Mouse (Mus musculus): ENCODE data around the gene Pank1. TPM values are rescaled to one million over a fixed set of nuclear protein-coding genes. Genes with fewer than 3 reads are reported as not detected.

The Pank1 gene
- total and polyA plus RNA-seq, 2 experiments from 2014 or later, result 6.6 to 13.9 TPM

- DNase-seq (ENCODE audit: low spot score) (no peak), ATAC-seq (ENCODE audit: low FRiP score) (no peak)
- H3K4me2 ChIP-seq (ENCODE audit: low read depth, low read length, poor library complexity, severe bottlenecking), result no peak overlapping the region
- H3K27me3 ChIP-seq (ENCODE audit: insufficient read depth, low read length), result no peaks in the 10 kb centered on the region
- no peaks in the 10 kb centered on the region for H3K4me1 ChIP-seq (ENCODE audit: insufficient read depth, low read length)
- 95% methylated on average over 9 of the region's 9 CpGs for WGBS
- H3K9ac ChIP-seq (replicated peaks; ENCODE audit: low read length, poor library complexity, severe bottlenecking), result no peak overlapping the region
- TF ChIP-seq CTCF (IDR thresholded peaks at IDR 0.05), result no peak
- H3K27ac ChIP-seq (ENCODE audit: low read depth, low read length), result no peak overlapping the region
- H3K36me3 ChIP-seq (ENCODE audit: insufficient read depth, low read length), result no peaks in the 10 kb centered on the region
- H3K4me3 ChIP-seq (ENCODE audit: low read depth, low read length), result no peak overlapping the region
- no peaks in the 10 kb centered on the region for H3K9me3 ChIP-seq (ENCODE audit: low read length)
These were observed 31.1 kb downstream of the Pank1 start for GRCm38 (mm10) chr19:34848164-34848563.

GRCm38 (mm10) chr19:34847103-34847502 lies 32.2 kb downstream of the Pank1 start:
- no peak overlapping the region for H3K4me3 ChIP-seq (ENCODE audit: low read depth, low read length)
- no peak for TF ChIP-seq CTCF (IDR thresholded peaks at IDR 0.05)

GRCm38 (mm10) chr19:34846508-34847038 lies 32.7 kb downstream of the Pank1 start:
- Histone ChIP-seq H3K4me1 (ENCODE audit: insufficient read depth, low read length) (no peaks in the 10 kb centered on the region), H3K27ac (ENCODE audit: low read depth, low read length) (no peak overlapping the region), H3K9me3 (ENCODE audit: low read length) (no peaks in the 10 kb centered on the region), H3K4me3 (ENCODE audit: low read depth, low read length) (no peak overlapping the region), H3K4me2 (ENCODE audit: low read depth, low read length, poor library complexity, severe bottlenecking) (no peak overlapping the region), H3K27me3 (ENCODE audit: insufficient read depth, low read length) (no peaks in the 10 kb centered on the region), H3K9ac (replicated peaks; ENCODE audit: low read length, poor library complexity, severe bottlenecking) (no peak overlapping the region), H3K36me3 (ENCODE audit: insufficient read depth, low read length) (no peaks in the 10 kb centered on the region)
- DNase-seq (ENCODE audit: low spot score), result no peak
- TF ChIP-seq CTCF (IDR thresholded peaks at IDR 0.05), result no peak
- WGBS, result 66% methylated on average over 12 of the region's 12 CpGs
- no peak for ATAC-seq (ENCODE audit: low FRiP score)

More at GRCm38 (mm10) chr19:34847103-34847502, 32.2 kb downstream of the Pank1 start:
- Histone ChIP-seq H3K9me3 (ENCODE audit: low read length) (no peaks in the 10 kb centered on the region), H3K27me3 (ENCODE audit: insufficient read depth, low read length) (no peaks in the 10 kb centered on the region), H3K4me1 (ENCODE audit: insufficient read depth, low read length) (no peaks in the 10 kb centered on the region), H3K9ac (replicated peaks; ENCODE audit: low read length, poor library complexity, severe bottlenecking) (no peak overlapping the region), H3K4me2 (ENCODE audit: low read depth, low read length, poor library complexity, severe bottlenecking) (no peak overlapping the region), H3K36me3 (ENCODE audit: insufficient read depth, low read length) (no peaks in the 10 kb centered on the region), H3K27ac (ENCODE audit: low read depth, low read length) (no peak overlapping the region)
- ATAC-seq (ENCODE audit: low FRiP score) (no peak), DNase-seq (ENCODE audit: low spot score) (no peak)
- WGBS, result 92% methylated on average over 3 of the region's 3 CpGs

GRCm38 (mm10) chr19:34846005-34846404 lies 33.2 kb downstream of the Pank1 start:
- no peaks in the 10 kb centered on the region for H3K4me1 ChIP-seq (ENCODE audit: insufficient read depth, low read length)
- no peaks in the 10 kb centered on the region for H3K36me3 ChIP-seq (ENCODE audit: insufficient read depth, low read length)
- no peaks in the 10 kb centered on the region for H3K9me3 ChIP-seq (ENCODE audit: low read length)
- WGBS, result 73% methylated on average over 7 of the region's 7 CpGs
- DNase-seq (ENCODE audit: low spot score) (no peak), ATAC-seq (ENCODE audit: low FRiP score) (no peak)
- H3K27me3 ChIP-seq (ENCODE audit: insufficient read depth, low read length), result no peaks in the 10 kb centered on the region
- H3K9ac ChIP-seq (replicated peaks; ENCODE audit: low read length, poor library complexity, severe bottlenecking), result no peak overlapping the region
- no peak overlapping the region for H3K4me2 ChIP-seq (ENCODE audit: low read depth, low read length, poor library complexity, severe bottlenecking)
- H3K27ac ChIP-seq (ENCODE audit: low read depth, low read length), result no peak overlapping the region
- no peak overlapping the region for H3K4me3 ChIP-seq (ENCODE audit: low read depth, low read length)
- TF ChIP-seq CTCF (IDR thresholded peaks at IDR 0.05), result no peak

- TF ChIP-seq CTCF (IDR thresholded peaks at IDR 0.05), result no peak
- ATAC-seq (ENCODE audit: low FRiP score) (no peak), DNase-seq (ENCODE audit: low spot score) (no peak)
These were observed 33.9 kb downstream of the Pank1 start for GRCm38 (mm10) chr19:34845331-34845730.

GRCm38 (mm10) chr19:34844760-34845159 lies 34.5 kb downstream of the Pank1 start:
- no peak overlapping the region for H3K4me2 ChIP-seq (ENCODE audit: low read depth, low read length, poor library complexity, severe bottlenecking)
- ATAC-seq (ENCODE audit: low FRiP score), result no peak
- no peaks in the 10 kb centered on the region for H3K4me1 ChIP-seq (ENCODE audit: insufficient read depth, low read length)
- no peaks in the 10 kb centered on the region for H3K9me3 ChIP-seq (ENCODE audit: low read length)
- WGBS, result 92% methylated on average over 5 of the region's 5 CpGs
- no peak for TF ChIP-seq CTCF (IDR thresholded peaks at IDR 0.05)
- H3K36me3 ChIP-seq (ENCODE audit: insufficient read depth, low read length), result peaks cover 10% of the 10 kb centered on the region; the same call in 1 of the 2 replicates
- DNase-seq (ENCODE audit: low spot score), result no peak
- H3K4me3 ChIP-seq (ENCODE audit: low read depth, low read length), result no peak overlapping the region
- H3K27me3 ChIP-seq (ENCODE audit: insufficient read depth, low read length), result no peaks in the 10 kb centered on the region
- H3K27ac ChIP-seq (ENCODE audit: low read depth, low read length), result no peak overlapping the region
- H3K9ac ChIP-seq (replicated peaks; ENCODE audit: low read length, poor library complexity, severe bottlenecking), result no peak overlapping the region

More at GRCm38 (mm10) chr19:34845331-34845730, 33.9 kb downstream of the Pank1 start:
- H3K4me3 ChIP-seq (ENCODE audit: low read depth, low read length), result no peak overlapping the region
- no peak overlapping the region for H3K9ac ChIP-seq (replicated peaks; ENCODE audit: low read length, poor library complexity, severe bottlenecking)
- H3K27ac ChIP-seq (ENCODE audit: low read depth, low read length), result no peak overlapping the region
- no peaks in the 10 kb centered on the region for H3K27me3 ChIP-seq (ENCODE audit: insufficient read depth, low read length)
- H3K9me3 ChIP-seq (ENCODE audit: low read length), result no peaks in the 10 kb centered on the region
- no peak overlapping the region for H3K4me2 ChIP-seq (ENCODE audit: low read depth, low read length, poor library complexity, severe bottlenecking)
- 98% methylated on average over 8 of the region's 8 CpGs for WGBS
- no peaks in the 10 kb centered on the region for H3K4me1 ChIP-seq (ENCODE audit: insufficient read depth, low read length)
- peaks cover 5% of the 10 kb centered on the region; the same call in 1 of the 2 replicates for H3K36me3 ChIP-seq (ENCODE audit: insufficient read depth, low read length)

Data from midbrain, postnatal 0 days (tissue).